Mouse (Mus musculus) kidney, adult 18-20 months (tissue): ENCODE results near the gene Ramac.

ENCODE experiments used
- DNase-seq: peaks from one replicate; pipeline ENCODE4 v3.0.0; 2021

Gene Ramac

GRCm38 (mm10) chr7:81762180-81763109 is at the start of gene Ramac:
Ramac (plus strand) TSS chr7:81762925.
- DNase-seq, result peak; percentile 89

GRCm38 (mm10) chr7:81718657-81719056 is 44.1 kb upstream of the Ramac start:
- no peak for DNase-seq

- DNase-seq, result no peak
Measured at GRCm38 (mm10) chr7:81719216-81719661, 43.5 kb upstream of the Ramac start.

GRCm38 (mm10) chr7:81721271-81721670 is 41.5 kb upstream of the Ramac start:
- DNase-seq, result no peak

GRCm38 (mm10) chr7:81723851-81724250 is 38.9 kb upstream of the Ramac start:
- DNase-seq, result no peak

- DNase-seq, result no peak
Measured at GRCm38 (mm10) chr7:81725986-81726727, 36.6 kb upstream of the Ramac start.

GRCm38 (mm10) chr7:81726728-81727005 is 36.1 kb upstream of the Ramac start:
- DNase-seq, result no peak

GRCm38 (mm10) chr7:81727716-81728115 is 35.0 kb upstream of the Ramac start:
- no peak for DNase-seq

GRCm38 (mm10) chr7:81729787-81730186 is 32.9 kb upstream of the Ramac start:
- DNase-seq, result no peak

- DNase-seq, result no peak
Measured at GRCm38 (mm10) chr7:81731181-81731651, 31.5 kb upstream of the Ramac start.

- DNase-seq, result no peak
Measured at GRCm38 (mm10) chr7:81732183-81733089, 30.3 kb upstream of the Ramac start.

GRCm38 (mm10) chr7:81735300-81736048 is 27.3 kb upstream of the Ramac start:
- DNase-seq, result no peak

- DNase-seq, result no peak
Measured at GRCm38 (mm10) chr7:81738720-81739385, 23.9 kb upstream of the Ramac start.

- no peak for DNase-seq
Measured at GRCm38 (mm10) chr7:81740010-81740409, 22.7 kb upstream of the Ramac start.

- no peak for DNase-seq
Measured at GRCm38 (mm10) chr7:81744145-81744544, 18.6 kb upstream of the Ramac start.

GRCm38 (mm10) chr7:81747956-81748355 is 14.8 kb upstream of the Ramac start:
- no peak for DNase-seq

GRCm38 (mm10) chr7:81763110-81763845 is 553 bp downstream of the Ramac start:
- peak; percentile 24 for DNase-seq

- no peak for DNase-seq
Measured at GRCm38 (mm10) chr7:81772786-81773539, 10.2 kb downstream of the Ramac start.

- no peak for DNase-seq
Measured at GRCm38 (mm10) chr7:81775325-81775724, 12.6 kb downstream of the Ramac start.

- no peak for DNase-seq
Measured at GRCm38 (mm10) chr7:81777667-81778218, 15.0 kb downstream of the Ramac start.
